Mouse (Mus musculus) kidney, adult 8-10 months (tissue): ENCODE measurements around the gene She.
A peak's percentile ranks its signal among the peaks of the same experiment; 100 is the strongest.

Experiments used
- DNase-seq, 2 experiments: peaks; one replicate each; pipeline ENCODE4 v3.0.0; 2022

The She gene

GRCm38 (mm10) chr3:89863716-89864509, 32.7 kb downstream of the She start:
- peak; percentile 43 to 52 for DNase-seq

GRCm38 (mm10) chr3:89865020-89865419, 33.9 kb downstream of the She start:
- peak in 1 of 2 experiments; percentile 49 for DNase-seq

- no peak for DNase-seq
Measured at GRCm38 (mm10) chr3:89865764-89866163, 34.6 kb downstream of the She start.

- no peak for DNase-seq
Measured at GRCm38 (mm10) chr3:89867651-89868050, 36.5 kb downstream of the She start.

- no peak for DNase-seq
Measured at GRCm38 (mm10) chr3:89868357-89868756, 37.2 kb downstream of the She start.

- no peak for DNase-seq
Measured at GRCm38 (mm10) chr3:89868956-89869355, 37.8 kb downstream of the She start.

DNA sequence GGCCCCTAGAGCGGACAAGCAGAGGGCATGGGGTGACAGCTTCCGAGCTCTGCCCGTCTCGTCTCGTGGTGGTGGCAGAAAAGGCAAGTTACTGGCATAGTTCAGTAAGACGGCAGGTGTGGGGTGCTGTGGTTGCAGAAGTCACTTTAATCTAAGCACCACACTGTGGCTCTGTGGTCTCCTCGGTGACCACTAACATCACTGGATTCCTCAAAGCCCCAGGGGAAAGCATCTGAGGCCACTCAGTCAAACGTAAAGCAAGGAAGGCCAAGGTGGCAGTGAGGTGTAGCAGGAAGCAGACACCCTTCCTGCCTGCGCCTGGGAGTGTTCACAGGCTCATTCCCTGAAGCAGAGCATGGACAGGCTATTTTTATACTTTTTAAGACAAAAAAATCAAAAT, 38.4 kb downstream of the She start:
- DNase-seq = peak in 1 of 2 experiments; percentile 29

DNA sequence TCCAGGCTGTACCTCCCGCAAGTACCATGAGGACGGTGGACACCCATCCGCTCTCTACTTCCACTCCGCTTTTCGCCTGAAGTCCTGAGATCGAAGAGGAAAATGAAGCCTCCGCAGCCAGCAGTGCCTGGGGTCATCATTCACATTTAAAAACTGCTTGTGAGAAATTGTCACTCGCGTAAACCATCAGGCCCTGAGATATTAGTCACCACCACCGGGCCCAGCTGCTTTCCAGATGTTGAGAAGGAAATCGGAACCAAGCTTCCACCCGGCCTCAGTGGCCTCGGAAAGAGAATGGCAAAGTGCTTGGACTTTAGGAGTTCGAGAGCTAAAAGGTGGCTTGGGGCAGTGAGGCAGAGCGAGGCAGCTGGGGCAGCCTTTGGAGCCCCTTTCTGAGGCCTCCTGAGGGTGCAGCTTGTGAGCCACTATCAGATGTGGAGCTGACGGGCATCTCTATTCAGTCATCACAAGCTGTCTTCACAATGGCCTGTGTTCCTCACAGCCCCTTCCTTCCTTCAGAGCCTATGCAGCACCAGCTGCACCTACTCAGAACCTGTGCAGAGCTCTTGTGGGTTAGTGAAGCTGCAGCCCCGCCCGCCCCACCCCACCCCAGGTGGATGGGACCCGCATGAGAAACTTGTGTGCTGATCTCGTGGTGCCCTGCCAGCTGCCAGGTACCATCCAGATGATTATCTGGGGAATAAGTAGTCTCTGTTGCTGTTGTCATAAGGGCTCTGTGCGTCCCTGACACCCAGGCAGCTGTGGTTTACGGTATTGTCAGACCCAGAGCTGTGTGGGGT, 39.5 kb downstream of the She start:
- DNase-seq = no peak

DNA sequence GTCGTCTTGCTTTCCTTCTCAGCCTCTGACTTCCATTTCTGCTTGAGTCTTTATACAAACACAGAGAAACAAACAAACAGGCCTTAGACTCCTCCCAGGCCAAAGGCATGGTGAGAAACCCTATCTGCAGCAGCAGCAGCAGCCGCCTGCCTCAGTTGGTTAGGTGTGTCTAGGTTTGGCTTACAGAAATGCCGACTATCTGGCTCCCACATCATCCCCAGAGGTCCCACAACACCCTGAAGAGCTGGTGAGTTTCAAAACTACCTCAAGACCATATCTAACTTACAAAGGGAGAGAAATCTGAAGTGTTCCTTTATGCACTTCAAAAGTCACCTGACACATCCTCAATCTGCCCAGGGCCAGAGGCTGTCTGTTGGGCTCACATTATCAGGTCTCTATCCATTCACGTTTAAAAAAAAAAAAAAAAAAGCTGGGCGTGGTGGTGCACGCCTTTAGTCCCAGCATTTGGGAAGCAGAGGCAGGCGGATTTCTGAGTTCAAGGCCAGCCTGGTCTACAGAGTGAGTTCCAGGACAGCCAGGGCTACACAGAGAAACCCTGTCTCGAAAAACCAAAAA, 40.3 kb downstream of the She start:
- DNase-seq = no peak

DNA sequence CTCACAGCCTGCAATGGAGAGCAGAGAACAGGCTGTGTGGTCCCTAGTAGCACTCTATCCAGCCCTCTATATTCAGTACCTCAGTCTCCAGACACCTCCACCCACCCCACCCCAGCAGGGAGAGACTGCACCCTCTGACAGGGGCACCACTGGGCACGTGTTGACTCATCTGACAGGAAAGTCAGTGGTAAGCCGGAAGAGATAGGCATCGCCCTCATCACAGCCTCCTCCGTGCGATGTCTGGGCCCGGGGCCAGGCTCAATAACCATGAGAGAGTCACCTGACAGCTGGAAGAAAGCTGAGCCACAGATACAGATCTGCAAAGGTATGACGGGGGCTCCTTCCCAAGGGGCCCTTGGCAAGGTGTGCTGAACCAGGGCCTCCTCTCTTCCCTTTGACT, 41.0 kb downstream of the She start:
- DNase-seq = no peak

DNA sequence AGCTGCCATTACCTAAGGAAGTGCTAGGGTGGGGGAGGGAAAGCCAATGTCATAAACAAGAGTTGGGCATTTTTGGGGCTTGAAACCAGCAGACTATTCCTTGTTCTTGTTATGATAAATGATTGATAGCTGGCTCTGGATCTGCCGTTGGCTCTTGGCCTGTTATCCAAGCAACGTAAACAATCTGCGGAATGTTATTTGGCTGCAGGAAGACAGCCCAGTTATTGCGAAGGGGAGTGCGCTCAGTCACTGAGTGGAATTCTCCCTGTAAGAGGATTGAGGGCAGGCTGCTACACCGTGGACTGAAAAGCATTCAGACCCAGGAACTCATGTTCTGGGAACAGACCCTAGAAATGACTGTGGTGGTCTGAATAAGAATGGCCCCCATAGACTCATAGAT, 41.5 kb downstream of the She start:
- peak in 1 of 2 experiments; percentile 46 for DNase-seq

DNA sequence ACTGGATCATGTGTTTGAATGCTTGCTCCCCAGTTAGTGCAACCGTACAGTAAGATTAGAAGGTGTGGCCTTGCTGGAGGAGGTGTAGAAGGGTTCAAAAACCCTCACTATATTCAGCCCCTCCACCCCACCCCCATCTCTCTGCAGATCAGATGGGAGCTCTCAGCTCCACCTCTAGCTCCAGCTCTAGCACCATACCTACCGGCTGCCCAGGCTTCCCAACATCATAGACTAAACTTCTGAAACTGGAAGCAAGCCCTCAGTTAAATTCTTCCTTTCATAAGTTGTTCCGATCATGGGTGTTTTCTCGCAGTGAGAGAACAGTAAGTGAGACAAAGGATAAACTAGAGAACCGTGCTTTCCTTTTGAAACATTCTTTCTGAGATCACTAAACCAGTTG, 42.9 kb downstream of the She start:
- no peak for DNase-seq

DNA sequence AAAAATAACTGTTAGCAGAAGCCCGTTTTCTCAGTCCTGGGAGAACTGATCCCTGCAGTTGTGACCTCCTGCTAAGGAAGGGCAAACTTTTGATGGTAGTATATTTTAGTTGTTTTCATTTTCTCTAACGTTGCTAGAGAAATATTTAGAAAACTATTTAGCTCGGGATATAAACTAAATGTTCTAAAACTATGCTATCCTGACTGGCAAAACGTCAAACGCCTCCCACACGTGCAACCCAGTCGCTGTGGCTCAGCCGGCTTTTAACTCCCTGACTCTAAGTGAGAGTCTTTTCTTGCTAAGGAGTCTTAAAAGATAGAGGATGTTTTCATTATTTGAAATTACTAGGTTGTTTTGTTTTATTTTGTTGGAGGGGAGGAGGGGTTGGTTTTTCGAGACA, 43.9 kb downstream of the She start:
- no peak for DNase-seq

DNA sequence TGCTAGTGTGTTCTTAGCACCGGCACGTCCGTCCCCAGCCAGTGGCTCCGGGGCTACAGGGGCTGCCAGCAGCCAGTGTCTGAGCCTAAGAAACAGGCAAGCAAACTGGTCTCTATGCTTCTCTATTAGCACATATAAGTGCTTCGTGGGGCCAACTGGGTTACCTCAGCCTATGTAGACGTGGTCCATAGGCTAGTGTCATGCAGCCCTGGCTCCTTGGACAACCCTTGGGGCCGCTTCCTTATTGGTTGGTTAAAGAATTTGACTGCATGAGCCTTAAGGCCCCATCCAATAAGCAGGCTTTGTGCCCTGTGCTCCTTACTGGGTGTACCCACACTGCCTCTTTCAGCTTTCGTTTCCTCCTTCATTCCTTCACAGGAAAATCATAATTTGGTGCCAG, 44.6 kb downstream of the She start:
- DNase-seq = no peak

- no peak for DNase-seq
Measured at GRCm38 (mm10) chr3:89876469-89876868, 45.3 kb downstream of the She start.

DNA sequence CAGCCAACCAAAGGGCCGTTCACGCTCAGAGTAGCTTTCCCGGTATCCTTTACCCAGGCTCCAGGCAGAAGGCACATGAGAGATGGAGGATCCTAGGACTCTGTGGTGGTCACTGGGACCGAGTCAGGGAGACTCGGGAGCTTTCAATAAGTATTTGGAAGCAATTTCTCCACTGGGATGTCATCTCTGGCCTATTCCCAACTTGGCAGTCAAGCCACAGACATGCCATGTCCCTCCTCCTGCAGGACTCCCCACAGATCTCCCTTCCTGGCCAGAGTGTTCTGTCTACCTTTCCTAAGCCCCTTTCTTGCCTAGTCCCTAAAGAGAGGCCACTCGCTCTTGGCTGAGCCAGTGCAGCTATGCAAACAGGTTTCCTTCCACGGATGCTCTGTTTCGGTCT, 46.0 kb downstream of the She start:
- DNase-seq = no peak

DNA sequence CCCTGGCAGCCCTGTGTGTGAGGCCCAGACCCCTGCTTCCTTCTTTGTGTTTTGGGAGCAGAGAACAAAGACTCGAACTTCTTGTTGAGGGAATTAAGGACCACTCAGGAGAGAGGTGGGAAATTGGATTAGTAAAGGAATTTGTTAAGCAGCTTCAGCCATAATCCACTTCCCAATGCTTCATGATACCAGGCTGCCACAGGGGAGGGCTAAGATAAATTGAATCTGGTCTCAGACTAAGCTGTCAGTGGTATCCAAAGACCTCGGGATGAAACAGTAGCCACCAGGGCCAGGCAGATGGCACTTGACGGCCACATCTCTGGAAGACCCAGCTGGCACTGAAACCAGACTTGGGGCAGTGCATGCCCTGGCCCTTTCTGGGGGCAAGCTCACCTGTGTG, 47.3 kb downstream of the She start:
- no peak for DNase-seq

- no peak for DNase-seq
Measured at GRCm38 (mm10) chr3:89879326-89879725, 48.2 kb downstream of the She start.

- DNase-seq = no peak
Measured at GRCm38 (mm10) chr3:89880036-89880851, 49.1 kb downstream of the She start.

DNA sequence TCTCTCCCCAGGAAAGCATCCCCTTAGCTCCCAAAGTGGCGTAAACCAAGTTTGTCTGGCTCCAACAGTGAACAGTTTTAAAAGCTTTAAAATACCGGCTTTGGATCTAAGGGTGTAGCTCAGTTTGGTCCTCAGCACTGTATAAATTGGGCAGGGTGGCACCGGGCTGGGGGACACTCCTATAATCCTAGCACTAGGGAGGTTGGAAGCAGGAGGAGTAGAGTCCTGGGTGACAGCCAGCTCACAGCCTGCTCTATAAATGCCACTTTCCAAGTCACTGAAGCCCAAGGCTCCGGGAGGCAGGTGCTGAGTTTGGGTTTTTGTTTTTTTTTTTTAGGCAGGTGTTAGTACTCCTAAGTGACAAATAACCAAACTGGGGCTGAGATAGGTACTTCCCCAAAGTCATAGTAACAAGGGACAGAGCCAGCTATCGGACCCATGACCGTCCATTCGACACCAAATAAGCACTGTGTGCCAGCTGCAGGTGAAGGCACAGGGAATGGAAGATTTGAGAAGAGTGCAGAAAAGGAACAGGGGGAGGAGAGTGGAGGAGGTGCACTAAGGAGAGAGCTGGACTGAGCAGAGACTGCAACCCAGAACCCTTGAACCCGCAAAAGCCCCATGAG, 51.5 kb downstream of the She start:
- DNase-seq = no peak

- DNase-seq = no peak
Measured at GRCm38 (mm10) chr3:89883582-89884041, 52.4 kb downstream of the She start.

DNA sequence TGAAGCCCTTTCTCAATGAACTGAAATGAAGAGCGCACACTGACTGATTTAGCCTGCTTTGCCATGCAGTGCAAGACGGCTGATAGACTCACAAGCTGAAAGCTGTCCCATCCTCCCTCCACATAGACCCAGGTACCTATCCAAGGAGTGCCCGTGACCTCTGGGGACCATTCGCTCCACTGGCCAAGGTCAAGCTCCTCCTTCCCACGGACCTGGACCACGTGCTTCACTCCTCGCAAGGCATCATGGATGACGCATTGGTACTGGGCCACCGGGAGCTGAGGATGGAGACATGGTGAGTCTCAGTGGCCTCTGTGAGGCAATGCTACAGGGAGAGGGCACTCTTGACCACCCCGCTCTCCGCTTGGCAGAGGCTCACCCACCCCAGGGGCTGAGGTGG, 54.6 kb downstream of the She start:
- DNase-seq = no peak
